Mouse (Mus musculus): ENCODE measurements at regions not wholly inside any gene's neighbourhood (a gene's known extent, or its start where the extent isn't known, plus 50 kb on each side); places are given as distances from the start of the nearest gene placed in this dataset.

GRCm38 (mm10) chr4:55727178-55727577 lies 194.9 kb upstream of the Klf4 start:
- Histone ChIP-seq H3K27ac (replicated peaks; ENCODE audit: low read depth, low read length) (no peak overlapping the region), H3K4me1 (ENCODE audit: control insufficient read depth, insufficient read depth, low read length) (no peaks in the 10 kb centered on the region), H3K36me3 (ENCODE audit: control insufficient read depth, insufficient read depth, low read length) (no peaks in the 10 kb centered on the region), H3K27me3 (ENCODE audit: control insufficient read depth, insufficient read depth, low read length) (no peaks in the 10 kb centered on the region), H3K9ac (ENCODE audit: low read length) (no peak overlapping the region), H3K9me3 (ENCODE audit: control insufficient read depth, low read length) (no peaks in the 10 kb centered on the region), H3K4me3 (ENCODE audit: low read depth, low read length) (no peak overlapping the region), H3K4me2 (ENCODE audit: low read depth, severe bottlenecking) (no peak overlapping the region)
- DNase-seq (ENCODE audit: low spot score) (no peak), ATAC-seq (ENCODE audit: insufficient number of reproducible peaks, low FRiP score, low TSS enrichment, low read depth) (no peak)
- WGBS, result 78% methylated on average over 2 of the region's 2 CpGs

GRCm38 (mm10) chr4:55726081-55726480 lies 193.8 kb upstream of the Klf4 start:
- Histone ChIP-seq H3K27me3 (ENCODE audit: control insufficient read depth, insufficient read depth, low read length) (no peaks in the 10 kb centered on the region), H3K4me1 (ENCODE audit: control insufficient read depth, insufficient read depth, low read length) (no peaks in the 10 kb centered on the region), H3K36me3 (ENCODE audit: control insufficient read depth, insufficient read depth, low read length) (no peaks in the 10 kb centered on the region), H3K9me3 (ENCODE audit: control insufficient read depth, low read length) (no peaks in the 10 kb centered on the region), H3K27ac (replicated peaks; ENCODE audit: low read depth, low read length) (no peak overlapping the region), H3K4me3 (ENCODE audit: low read depth, low read length) (no peak overlapping the region), H3K4me2 (ENCODE audit: low read depth, severe bottlenecking) (no peak overlapping the region), H3K9ac (ENCODE audit: low read length) (no peak overlapping the region)
- DNase-seq (ENCODE audit: low spot score), result no peak
- ATAC-seq (ENCODE audit: insufficient number of reproducible peaks, low FRiP score, low TSS enrichment, low read depth), result no peak
- 85% methylated on average over 19 of the region's 19 CpGs for WGBS

DNA sequence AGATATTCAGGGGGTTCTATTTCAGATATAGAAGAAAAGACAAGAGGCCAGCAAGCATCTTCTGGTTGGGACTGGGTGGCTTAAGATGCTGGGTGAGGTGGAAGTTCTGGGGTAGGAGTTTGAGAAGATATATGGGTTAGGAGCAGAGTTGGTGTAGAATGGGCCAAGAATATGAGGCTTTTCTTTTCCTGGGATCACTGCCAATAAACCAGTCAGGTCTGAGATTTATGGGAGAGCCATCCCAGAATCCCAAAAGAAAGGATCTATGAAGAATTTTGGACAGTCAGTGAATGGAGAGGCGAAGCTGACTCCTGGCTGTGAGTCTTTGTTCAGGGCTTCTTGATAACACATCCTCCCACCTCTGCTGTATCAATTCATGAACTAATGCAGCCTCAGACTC lies 192.0 kb upstream of the Klf4 start:
- no peaks in the 10 kb centered on the region for H3K9me3 ChIP-seq (ENCODE audit: control insufficient read depth, low read length)
- DNase-seq (ENCODE audit: low spot score) (no peak), ATAC-seq (ENCODE audit: insufficient number of reproducible peaks, low FRiP score, low TSS enrichment, low read depth) (no peak)
- no peaks in the 10 kb centered on the region for H3K27me3 ChIP-seq (ENCODE audit: control insufficient read depth, insufficient read depth, low read length)
- WGBS, result 85% methylated on average over 1 of the region's 1 CpGs
- no peak overlapping the region for H3K9ac ChIP-seq (ENCODE audit: low read length)
- H3K36me3 ChIP-seq (ENCODE audit: control insufficient read depth, insufficient read depth, low read length), result no peaks in the 10 kb centered on the region
- H3K4me2 ChIP-seq (ENCODE audit: low read depth, severe bottlenecking), result no peak overlapping the region
- no peak overlapping the region for H3K4me3 ChIP-seq (ENCODE audit: low read depth, low read length)
- H3K27ac ChIP-seq (replicated peaks; ENCODE audit: low read depth, low read length), result no peak overlapping the region
- no peaks in the 10 kb centered on the region for H3K4me1 ChIP-seq (ENCODE audit: control insufficient read depth, insufficient read depth, low read length)

DNA sequence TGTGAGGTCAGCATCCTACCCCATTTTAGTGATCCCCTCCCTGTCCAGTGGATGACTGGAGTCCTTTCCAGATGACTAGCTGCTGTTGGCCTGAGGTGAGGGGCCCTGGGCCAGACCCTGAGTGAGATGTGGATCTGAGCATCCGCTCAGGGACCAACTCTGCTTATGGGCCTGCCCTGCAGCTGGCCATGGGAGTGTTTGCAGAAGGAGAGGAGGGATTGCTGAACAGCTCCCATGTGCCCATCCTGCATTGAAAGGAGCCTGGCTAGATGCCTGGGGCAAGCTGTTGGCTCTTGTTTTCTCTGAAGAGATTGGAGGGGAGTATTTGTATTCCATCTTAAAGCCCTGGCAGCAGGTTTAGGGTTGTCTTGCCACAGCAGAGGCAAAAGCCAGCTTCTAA lies 190.9 kb upstream of the Klf4 start:
- Histone ChIP-seq H3K36me3 (ENCODE audit: control insufficient read depth, insufficient read depth, low read length) (no peaks in the 10 kb centered on the region), H3K4me2 (ENCODE audit: low read depth, severe bottlenecking) (no peak overlapping the region), H3K27ac (replicated peaks; ENCODE audit: low read depth, low read length) (no peak overlapping the region), H3K27me3 (ENCODE audit: control insufficient read depth, insufficient read depth, low read length) (no peaks in the 10 kb centered on the region), H3K4me3 (ENCODE audit: low read depth, low read length) (no peak overlapping the region), H3K4me1 (ENCODE audit: control insufficient read depth, insufficient read depth, low read length) (no peaks in the 10 kb centered on the region), H3K9ac (ENCODE audit: low read length) (no peak overlapping the region), H3K9me3 (ENCODE audit: control insufficient read depth, low read length) (no peaks in the 10 kb centered on the region)
- 93% methylated on average over 1 of the region's 1 CpGs for WGBS
- ATAC-seq (ENCODE audit: insufficient number of reproducible peaks, low FRiP score, low TSS enrichment, low read depth) (no peak), DNase-seq (ENCODE audit: low spot score) (no peak)

DNA sequence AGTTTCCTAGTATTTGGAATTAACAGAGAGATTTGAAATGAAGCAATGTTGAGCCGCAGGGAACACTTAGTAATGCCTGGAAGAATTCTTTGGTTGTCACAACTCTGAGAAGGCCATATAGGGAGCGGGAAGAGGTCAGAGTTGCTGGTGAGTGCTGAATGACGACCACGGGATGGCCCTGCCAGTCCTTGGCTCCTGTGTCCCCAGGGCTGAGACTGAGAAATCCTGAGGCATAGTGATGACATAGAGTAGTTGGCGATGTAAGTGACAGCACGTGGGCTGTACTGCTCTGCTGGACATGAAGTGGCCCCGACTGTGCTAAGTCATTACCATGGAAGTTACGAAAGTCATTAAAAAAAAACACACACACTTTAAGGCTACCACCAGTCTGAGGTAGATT lies 190.1 kb upstream of the Klf4 start:
- Histone ChIP-seq H3K9me3 (ENCODE audit: control insufficient read depth, low read length) (no peaks in the 10 kb centered on the region), H3K27me3 (ENCODE audit: control insufficient read depth, insufficient read depth, low read length) (no peaks in the 10 kb centered on the region), H3K27ac (replicated peaks; ENCODE audit: low read depth, low read length) (no peak overlapping the region), H3K9ac (ENCODE audit: low read length) (no peak overlapping the region), H3K4me3 (ENCODE audit: low read depth, low read length) (no peak overlapping the region), H3K4me2 (ENCODE audit: low read depth, severe bottlenecking) (no peak overlapping the region), H3K36me3 (ENCODE audit: control insufficient read depth, insufficient read depth, low read length) (no peaks in the 10 kb centered on the region), H3K4me1 (ENCODE audit: control insufficient read depth, insufficient read depth, low read length) (no peaks in the 10 kb centered on the region)
- ATAC-seq (ENCODE audit: insufficient number of reproducible peaks, low FRiP score, low TSS enrichment, low read depth), result no peak
- 77% methylated on average over 8 of the region's 8 CpGs for WGBS
- DNase-seq (ENCODE audit: low spot score), result no peak

GRCm38 (mm10) chr4:55721834-55722233 lies 189.6 kb upstream of the Klf4 start:
- Histone ChIP-seq H3K27ac (replicated peaks; ENCODE audit: low read depth, low read length) (no peak overlapping the region), H3K4me2 (ENCODE audit: low read depth, severe bottlenecking) (no peak overlapping the region), H3K9ac (ENCODE audit: low read length) (no peak overlapping the region), H3K4me3 (ENCODE audit: low read depth, low read length) (no peak overlapping the region), H3K9me3 (ENCODE audit: control insufficient read depth, low read length) (no peaks in the 10 kb centered on the region), H3K4me1 (ENCODE audit: control insufficient read depth, insufficient read depth, low read length) (no peaks in the 10 kb centered on the region), H3K36me3 (ENCODE audit: control insufficient read depth, insufficient read depth, low read length) (no peaks in the 10 kb centered on the region), H3K27me3 (ENCODE audit: control insufficient read depth, insufficient read depth, low read length) (no peaks in the 10 kb centered on the region)
- DNase-seq (ENCODE audit: low spot score), result no peak
- no peak for ATAC-seq (ENCODE audit: insufficient number of reproducible peaks, low FRiP score, low TSS enrichment, low read depth)
- 64% methylated on average over 2 of the region's 2 CpGs for WGBS

DNA sequence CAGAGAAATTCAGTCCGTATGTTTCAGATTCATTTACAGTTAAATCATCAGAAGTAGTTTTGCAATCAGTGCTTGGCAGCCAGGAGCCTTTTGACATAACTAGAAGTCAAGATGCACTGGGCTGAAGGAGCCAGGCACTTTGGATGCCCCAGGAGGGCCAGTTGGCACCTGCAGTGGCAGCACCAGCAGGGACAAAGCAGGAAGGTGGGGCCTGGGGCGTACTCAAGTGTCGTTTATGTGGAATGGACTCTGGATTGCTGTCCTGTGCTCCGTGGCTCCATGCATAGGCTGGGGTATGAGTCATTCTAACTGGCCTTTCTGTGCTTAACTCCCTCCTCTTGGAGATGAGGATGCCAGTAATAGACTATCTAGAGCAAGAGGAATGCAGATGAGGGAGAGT lies 186.2 kb upstream of the Klf4 start:
- Histone ChIP-seq H3K4me2 (ENCODE audit: low read depth, severe bottlenecking) (no peak overlapping the region), H3K27ac (replicated peaks; ENCODE audit: low read depth, low read length) (no peak overlapping the region), H3K9me3 (ENCODE audit: control insufficient read depth, low read length) (no peaks in the 10 kb centered on the region), H3K36me3 (ENCODE audit: control insufficient read depth, insufficient read depth, low read length) (no peaks in the 10 kb centered on the region), H3K4me3 (ENCODE audit: low read depth, low read length) (no peak overlapping the region), H3K4me1 (ENCODE audit: control insufficient read depth, insufficient read depth, low read length) (no peaks in the 10 kb centered on the region), H3K9ac (ENCODE audit: low read length) (no peak overlapping the region), H3K27me3 (ENCODE audit: control insufficient read depth, insufficient read depth, low read length) (no peaks in the 10 kb centered on the region)
- DNase-seq (ENCODE audit: low spot score) (no peak), ATAC-seq (ENCODE audit: insufficient number of reproducible peaks, low FRiP score, low TSS enrichment, low read depth) (no peak)
- 78% methylated on average over 4 of the region's 4 CpGs for WGBS

DNA sequence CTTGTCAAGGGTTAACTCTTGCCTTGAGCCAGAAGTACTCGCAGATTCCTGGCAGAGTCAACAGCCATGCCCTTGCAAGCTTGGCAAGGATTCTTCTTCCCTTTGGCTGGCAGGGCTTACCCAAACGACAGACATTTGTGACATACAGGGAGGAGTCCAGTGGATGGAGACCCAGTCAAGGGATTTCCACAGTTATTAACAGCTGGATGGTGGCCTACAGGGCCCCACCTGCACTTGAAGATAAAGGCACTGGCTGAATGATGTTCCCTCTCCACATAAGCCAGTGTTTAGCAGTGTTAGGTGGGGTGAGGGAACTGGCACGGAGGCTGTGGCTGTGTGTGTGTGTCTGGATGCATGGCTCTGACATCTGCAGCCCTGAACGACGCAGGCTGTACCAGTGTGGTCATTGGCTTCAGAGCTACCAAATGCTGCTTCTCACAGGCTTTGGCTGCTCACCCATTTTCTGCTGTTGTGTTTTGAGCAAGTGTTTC lies 183.9 kb upstream of the Klf4 start:
- ATAC-seq (ENCODE audit: insufficient number of reproducible peaks, low FRiP score, low TSS enrichment, low read depth), result no peak
- no peak overlapping the region for H3K4me2 ChIP-seq (ENCODE audit: low read depth, severe bottlenecking)
- H3K9me3 ChIP-seq (ENCODE audit: control insufficient read depth, low read length), result no peaks in the 10 kb centered on the region
- 74% methylated on average over 5 of the region's 5 CpGs for WGBS
- no peak overlapping the region for H3K4me3 ChIP-seq (ENCODE audit: low read depth, low read length)
- no peak overlapping the region for H3K27ac ChIP-seq (replicated peaks; ENCODE audit: low read depth, low read length)
- H3K4me1 ChIP-seq (ENCODE audit: control insufficient read depth, insufficient read depth, low read length), result no peaks in the 10 kb centered on the region
- H3K27me3 ChIP-seq (ENCODE audit: control insufficient read depth, insufficient read depth, low read length), result no peaks in the 10 kb centered on the region
- no peak overlapping the region for H3K9ac ChIP-seq (ENCODE audit: low read length)
- H3K36me3 ChIP-seq (ENCODE audit: control insufficient read depth, insufficient read depth, low read length), result no peaks in the 10 kb centered on the region
- no peak for DNase-seq (ENCODE audit: low spot score)

DNA sequence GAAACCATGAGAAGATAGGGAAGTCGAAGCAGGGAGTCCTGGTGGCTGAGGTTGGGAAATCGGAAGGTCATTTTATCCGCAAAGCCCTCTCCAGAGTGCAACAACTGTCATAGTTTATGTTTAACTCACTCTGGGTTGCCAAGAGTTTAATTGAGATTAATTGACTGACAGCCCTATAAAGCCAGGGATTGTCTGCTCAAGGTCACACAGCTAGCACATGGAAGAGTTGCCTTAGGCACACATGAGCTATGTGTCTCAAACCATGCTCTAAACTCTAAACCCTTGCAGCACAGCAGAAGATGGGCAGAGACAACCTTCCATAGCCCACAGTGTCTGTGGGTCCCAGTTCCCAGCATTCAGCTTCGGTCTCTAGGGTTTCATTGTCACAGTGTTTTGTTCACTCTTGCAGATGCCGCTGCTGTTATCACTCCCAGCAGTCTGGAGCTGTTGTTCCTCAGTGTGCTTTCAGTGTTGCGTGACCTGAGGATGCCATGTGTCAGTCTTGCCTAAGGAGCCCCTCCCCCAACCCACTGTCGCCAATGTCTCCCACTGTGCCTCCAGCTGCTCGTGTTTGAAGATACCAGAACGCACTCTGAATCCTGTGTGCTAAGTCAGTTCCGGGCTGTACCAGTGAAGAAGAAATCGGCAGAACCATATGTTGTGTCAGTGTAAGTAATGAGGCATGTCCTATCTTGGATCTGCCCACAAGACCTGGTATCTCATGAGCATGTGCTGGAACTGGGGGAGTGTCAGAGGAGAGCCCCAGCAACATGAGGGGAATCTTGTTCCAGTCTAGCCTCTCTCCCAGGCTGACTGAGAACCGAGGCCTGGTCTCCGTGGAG lies 179.5 kb upstream of the Klf4 start:
- ATAC-seq (ENCODE audit: insufficient number of reproducible peaks, low FRiP score, low TSS enrichment, low read depth) (no peak), DNase-seq (ENCODE audit: low spot score) (no peak)
- 75% methylated on average over 13 of the region's 13 CpGs for WGBS
- H3K4me2 ChIP-seq (ENCODE audit: low read depth, severe bottlenecking), result no peak overlapping the region
- no peak overlapping the region for H3K27ac ChIP-seq (replicated peaks; ENCODE audit: low read depth, low read length)
- no peak overlapping the region for H3K9ac ChIP-seq (ENCODE audit: low read length)
- H3K4me1 ChIP-seq (ENCODE audit: control insufficient read depth, insufficient read depth, low read length), result no peaks in the 10 kb centered on the region
- H3K9me3 ChIP-seq (ENCODE audit: control insufficient read depth, low read length), result no peaks in the 10 kb centered on the region
- no peak overlapping the region for H3K4me3 ChIP-seq (ENCODE audit: low read depth, low read length)
- H3K27me3 ChIP-seq (ENCODE audit: control insufficient read depth, insufficient read depth, low read length), result no peaks in the 10 kb centered on the region
- no peaks in the 10 kb centered on the region for H3K36me3 ChIP-seq (ENCODE audit: control insufficient read depth, insufficient read depth, low read length)

Data from limb, embryonic 11.5 days (tissue).